Mouse (Mus musculus): ENCODE data around the gene Chit1. TPM values are rescaled to one million over a fixed set of nuclear protein-coding genes. Genes with fewer than 3 reads are reported as not detected.

Chit1 gene
- polyA plus RNA-seq, 1 experiment from 2014 or later = 0.42 TPM

DNA sequence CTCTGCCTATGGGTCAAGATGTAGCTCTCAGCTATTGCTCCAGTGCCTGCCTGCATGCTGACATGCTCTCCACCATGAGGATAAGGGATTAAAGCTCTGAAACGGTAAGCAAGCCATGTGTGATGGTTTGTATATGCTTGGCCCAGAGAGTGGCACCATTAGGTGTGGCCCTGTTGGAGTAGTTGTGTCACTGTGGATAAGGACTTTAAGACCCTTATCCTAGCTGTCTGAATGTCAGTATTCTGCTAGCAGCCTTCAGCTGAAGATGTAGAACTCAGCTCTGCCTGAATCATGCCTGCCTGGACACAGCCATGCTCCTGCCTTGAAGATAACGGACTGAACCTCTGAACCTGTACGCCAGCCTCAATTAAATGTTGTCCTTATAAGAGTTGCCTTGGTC, 55.5 kb downstream of the Chit1 start:
- Histone ChIP-seq H3K9ac (no peak overlapping the region), H3K27ac (no peak overlapping the region), H3K36me3 (no peaks in the 10 kb centered on the region), H3K27me3 (no peaks in the 10 kb centered on the region), H3K9me3 (replicated peaks) (no peaks in the 10 kb centered on the region), H3K4me3 (no peak overlapping the region), H3K4me2 (no peak overlapping the region), H3K4me1 (replicated peaks) (0 out of 2 replicates have a peak, but pooled peaks cover 9% of the 10 kb centered on the region)
- no peak for ATAC-seq (replicated peaks; ENCODE audit: insufficient number of reproducible peaks, insufficient read depth, low FRiP score, low read depth)
- WGBS = 89% methylated on average over 3 of the region's 3 CpGs

- 44% methylated on average over 14 of the region's 14 CpGs for WGBS
- no peak overlapping the region for H3K4me2 ChIP-seq
- H3K4me1 ChIP-seq (replicated peaks) = 0 out of 2 replicates have a peak, but pooled peaks cover 9% of the 10 kb centered on the region
- no peak overlapping the region for H3K9ac ChIP-seq
- no peak overlapping the region for H3K27ac ChIP-seq
- no peak for ATAC-seq (replicated peaks; ENCODE audit: insufficient number of reproducible peaks, insufficient read depth, low FRiP score, low read depth)
- H3K9me3 ChIP-seq (replicated peaks) = no peaks in the 10 kb centered on the region
- H3K4me3 ChIP-seq = no peak overlapping the region
- no peaks in the 10 kb centered on the region for H3K36me3 ChIP-seq
- no peaks in the 10 kb centered on the region for H3K27me3 ChIP-seq
Measured at GRCm38 (mm10) chr1:134167416-134168305, 56.6 kb downstream of the Chit1 start.

- Histone ChIP-seq H3K9me3 (replicated peaks) (no peaks in the 10 kb centered on the region), H3K36me3 (no peaks in the 10 kb centered on the region), H3K27me3 (no peaks in the 10 kb centered on the region), H3K9ac (no peak overlapping the region), H3K4me1 (replicated peaks) (0 out of 2 replicates have a peak, but pooled peaks cover 9% of the 10 kb centered on the region), H3K4me2 (no peak overlapping the region), H3K4me3 (no peak overlapping the region), H3K27ac (no peak overlapping the region)
- WGBS = 54% methylated on average over 3 of the region's 3 CpGs
- ATAC-seq (replicated peaks; ENCODE audit: insufficient number of reproducible peaks, insufficient read depth, low FRiP score, low read depth) = no peak; the same call in 1 of the 2 replicates
Measured at GRCm38 (mm10) chr1:134168567-134168966, 57.5 kb downstream of the Chit1 start.

GRCm38 (mm10) chr1:134168985-134169697, 58.1 kb downstream of the Chit1 start:
- Histone ChIP-seq H3K36me3 (no peaks in the 10 kb centered on the region), H3K9me3 (replicated peaks) (no peaks in the 10 kb centered on the region), H3K27me3 (no peaks in the 10 kb centered on the region), H3K4me3 (no peak overlapping the region), H3K4me2 (no peak overlapping the region), H3K27ac (no peak overlapping the region), H3K9ac (no peak overlapping the region), H3K4me1 (replicated peaks) (0 out of 2 replicates have a peak, but pooled peaks cover 9% of the 10 kb centered on the region)
- no peak for ATAC-seq (replicated peaks; ENCODE audit: insufficient number of reproducible peaks, insufficient read depth, low FRiP score, low read depth)
- WGBS = 90% methylated on average over 8 of the region's 8 CpGs

DNA sequence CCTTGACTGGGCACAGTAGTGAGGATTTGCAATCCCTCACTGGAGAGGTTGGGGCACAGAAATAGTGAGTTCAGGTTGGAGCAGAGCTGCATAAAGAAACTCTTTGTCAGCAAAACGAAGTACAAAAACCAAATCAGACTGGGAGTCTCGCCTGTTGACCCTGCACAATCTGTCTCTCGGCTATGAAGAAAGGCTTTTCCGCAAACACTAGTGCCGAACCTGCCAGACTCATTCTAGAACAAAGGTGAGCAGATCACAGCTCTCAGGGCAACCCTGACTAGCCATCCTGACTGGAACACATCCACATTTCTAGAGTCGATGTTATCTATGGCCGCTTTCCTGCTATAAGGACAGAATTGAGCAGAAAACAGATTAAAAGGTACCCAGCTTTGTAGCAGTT, 62.0 kb downstream of the Chit1 start:
- 67% methylated on average over 7 of the region's 7 CpGs for WGBS
- Histone ChIP-seq H3K9ac (no peak overlapping the region), H3K4me1 (replicated peaks) (0 out of 2 replicates have a peak, but pooled peaks cover 1% of the 10 kb centered on the region), H3K27ac (no peak overlapping the region), H3K4me3 (no peak overlapping the region), H3K36me3 (no peaks in the 10 kb centered on the region), H3K4me2 (no peak overlapping the region), H3K9me3 (replicated peaks) (no peaks in the 10 kb centered on the region), H3K27me3 (no peaks in the 10 kb centered on the region)
- no peak for ATAC-seq (replicated peaks; ENCODE audit: insufficient number of reproducible peaks, insufficient read depth, low FRiP score, low read depth)

- WGBS = 85% methylated on average over 5 of the region's 5 CpGs
Measured at GRCm38 (mm10) chr1:134177976-134178375, 66.9 kb downstream of the Chit1 start.

GRCm38 (mm10) chr1:134182025-134182424, 71.0 kb downstream of the Chit1 start, which contains the start of gene Chil1:
TSS of gene Chil1 (plus strand) at chr1:134182176.
- 65% methylated on average over 4 of the region's 4 CpGs for whole genome bisulfite sequencing
- Histone ChIP-seq H3K27ac (no peak within 1 kb of the TSS), H3K36me3 (no peaks in the 10 kb centered on the region), H3K4me2 (no peak within 1 kb of the TSS), H3K4me1 (replicated peaks) (no peaks in the 10 kb centered on the region), H3K9ac (no peak within 1 kb of the TSS), H3K27me3 (no peaks in the 10 kb centered on the region), H3K9me3 (replicated peaks) (no peaks in the 10 kb centered on the region), H3K4me3 (no peak within 1 kb of the TSS)
- ATAC-seq (replicated peaks; ENCODE audit: insufficient number of reproducible peaks, insufficient read depth, low FRiP score, low read depth) = no peak

More at GRCm38 (mm10) chr1:134177976-134178375, 66.9 kb downstream of the Chit1 start:
- Histone ChIP-seq H3K4me3 (no peak overlapping the region), H3K4me2 (no peak overlapping the region), H3K9ac (no peak overlapping the region), H3K4me1 (replicated peaks) (no peaks in the 10 kb centered on the region), H3K27ac (no peak overlapping the region), H3K36me3 (no peaks in the 10 kb centered on the region), H3K27me3 (no peaks in the 10 kb centered on the region), H3K9me3 (replicated peaks) (no peaks in the 10 kb centered on the region)
- ATAC-seq (replicated peaks; ENCODE audit: insufficient number of reproducible peaks, insufficient read depth, low FRiP score, low read depth) = no peak

GRCm38 (mm10) chr1:134184089-134184488, 73.0 kb downstream of the Chit1 start:
- Histone ChIP-seq H3K9ac (no peak overlapping the region), H3K4me2 (no peak overlapping the region), H3K36me3 (no peaks in the 10 kb centered on the region), H3K27me3 (peaks cover 3% of the 10 kb centered on the region; the same call in 1 of the 2 replicates), H3K4me3 (no peak overlapping the region), H3K9me3 (replicated peaks) (no peaks in the 10 kb centered on the region), H3K27ac (no peak overlapping the region), H3K4me1 (replicated peaks) (no peaks in the 10 kb centered on the region)
- no peak for ATAC-seq (replicated peaks; ENCODE audit: insufficient number of reproducible peaks, insufficient read depth, low FRiP score, low read depth)
- WGBS = 80% methylated on average over 4 of the region's 4 CpGs

DNA sequence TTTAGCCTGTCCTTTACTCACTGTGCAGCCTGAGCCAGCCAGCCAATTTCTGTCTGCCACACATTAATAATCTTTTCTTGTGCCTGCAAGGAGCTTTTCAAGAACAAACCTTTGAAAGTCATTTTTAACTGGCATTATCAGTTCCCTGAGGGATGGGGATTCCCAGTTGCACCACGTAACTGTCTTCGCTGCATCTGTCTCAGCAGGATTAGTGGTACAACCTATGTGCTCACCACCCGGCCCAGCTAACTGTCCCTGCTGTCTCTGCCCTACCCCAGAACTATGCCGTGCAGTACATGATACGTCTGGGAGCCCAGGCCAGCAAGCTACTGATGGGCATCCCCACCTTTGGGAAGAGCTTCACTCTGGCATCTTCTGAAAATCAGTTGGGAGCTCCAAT, 77.2 kb downstream of the Chit1 start:
- ATAC-seq (replicated peaks; ENCODE audit: insufficient number of reproducible peaks, insufficient read depth, low FRiP score, low read depth) = no peak

DNA sequence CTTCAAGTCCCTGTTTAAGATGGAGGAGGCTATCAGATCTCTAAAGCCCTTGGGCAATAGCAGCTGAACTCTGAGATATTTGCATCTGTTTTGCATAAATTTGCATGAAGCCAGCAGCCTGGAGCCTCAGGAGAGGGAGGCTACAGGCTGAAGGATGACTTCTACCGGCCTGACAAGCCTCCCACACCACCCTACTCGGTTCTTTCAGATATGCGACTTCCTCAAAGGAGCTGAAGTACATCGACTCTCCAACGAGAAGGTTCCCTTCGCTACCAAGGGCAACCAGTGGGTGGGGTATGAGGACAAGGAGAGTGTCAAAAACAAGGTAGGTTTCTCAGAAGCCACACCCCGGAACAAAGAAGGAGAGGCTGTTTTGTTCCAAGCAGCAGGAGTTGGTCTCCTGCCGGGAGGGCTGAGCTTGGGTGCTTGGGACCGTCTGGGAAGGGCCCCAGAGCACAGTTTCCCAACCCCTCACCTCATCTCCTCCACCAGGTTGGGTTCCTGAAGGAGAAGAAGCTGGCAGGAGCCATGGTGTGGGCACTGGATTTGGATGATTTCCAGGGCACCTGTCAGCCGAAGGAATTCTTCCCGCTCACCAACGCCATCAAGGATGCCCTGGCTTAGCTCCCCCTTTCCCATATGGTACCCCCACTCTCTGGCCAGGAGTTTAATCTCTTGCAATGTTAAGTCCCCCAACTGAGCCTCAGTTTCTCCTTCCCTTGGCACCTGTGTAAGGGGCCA, 78.1 kb downstream of the Chit1 start:
- 27% methylated on average over 12 of the region's 12 CpGs for WGBS
- no peak for ATAC-seq (replicated peaks; ENCODE audit: insufficient number of reproducible peaks, insufficient read depth, low FRiP score, low read depth)

More for the DNA sequence above, 77.2 kb downstream of the Chit1 start:
- no peak overlapping the region for H3K27ac ChIP-seq
- 77% methylated on average over 5 of the region's 5 CpGs for WGBS
- H3K4me2 ChIP-seq = no peak overlapping the region
- peaks cover 8% of the 10 kb centered on the region for H3K4me1 ChIP-seq (replicated peaks)
- H3K27me3 ChIP-seq = peaks cover 8% of the 10 kb centered on the region; the same call in 1 of the 2 replicates
- H3K36me3 ChIP-seq = no peaks in the 10 kb centered on the region
- no peak overlapping the region for H3K4me3 ChIP-seq
- no peaks in the 10 kb centered on the region for H3K9me3 ChIP-seq (replicated peaks)
- H3K9ac ChIP-seq = no peak overlapping the region

DNA sequence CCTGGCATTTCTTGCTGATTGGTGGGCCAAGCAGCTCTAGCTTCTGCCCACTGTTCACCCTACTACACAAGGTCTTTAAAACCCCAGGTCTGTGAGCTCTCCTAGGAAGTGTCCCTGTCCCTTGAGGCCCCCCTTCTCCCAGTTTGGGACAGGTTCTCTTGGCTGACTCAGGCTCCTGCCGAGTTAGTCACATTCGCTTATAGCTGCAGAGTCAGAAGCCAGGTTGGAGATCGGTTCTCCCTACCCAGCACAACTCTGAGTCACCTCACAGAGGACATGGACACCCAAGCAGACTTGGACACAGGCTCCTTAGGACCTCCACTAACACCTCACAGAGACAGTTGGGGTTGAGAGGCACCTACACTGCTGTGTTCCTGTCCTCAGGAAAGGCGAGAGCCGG, 80.2 kb downstream of the Chit1 start:
- Histone ChIP-seq H3K27ac (no peak overlapping the region), H3K4me1 (replicated peaks) (peaks cover 38% of the 10 kb centered on the region), H3K36me3 (no peaks in the 10 kb centered on the region), H3K9me3 (replicated peaks) (no peaks in the 10 kb centered on the region), H3K4me2 (no peak overlapping the region), H3K4me3 (no peak overlapping the region), H3K27me3 (peaks cover 8% of the 10 kb centered on the region; the same call in 1 of the 2 replicates), H3K9ac (no peak overlapping the region)
- ATAC-seq (replicated peaks; ENCODE audit: insufficient number of reproducible peaks, insufficient read depth, low FRiP score, low read depth) = no peak
- 77% methylated on average over 5 of the region's 5 CpGs for WGBS

More for the DNA sequence above, 78.1 kb downstream of the Chit1 start:
- Histone ChIP-seq H3K27ac (no peak overlapping the region), H3K9ac (no peak overlapping the region), H3K27me3 (peaks cover 8% of the 10 kb centered on the region; the same call in 1 of the 2 replicates), H3K4me3 (no peak overlapping the region), H3K9me3 (replicated peaks) (no peaks in the 10 kb centered on the region), H3K4me1 (replicated peaks) (peaks cover 17% of the 10 kb centered on the region), H3K4me2 (no peak overlapping the region), H3K36me3 (no peaks in the 10 kb centered on the region)
